Mouse (Mus musculus): ENCODE measurements around the gene Epha3. TPM values are rescaled to one million over a fixed set of nuclear protein-coding genes. Genes with fewer than 3 reads are reported as not detected.

Epha3 gene
- polyA plus RNA-seq, 1 experiment from 2014 or later: 20.9 TPM

DNA sequence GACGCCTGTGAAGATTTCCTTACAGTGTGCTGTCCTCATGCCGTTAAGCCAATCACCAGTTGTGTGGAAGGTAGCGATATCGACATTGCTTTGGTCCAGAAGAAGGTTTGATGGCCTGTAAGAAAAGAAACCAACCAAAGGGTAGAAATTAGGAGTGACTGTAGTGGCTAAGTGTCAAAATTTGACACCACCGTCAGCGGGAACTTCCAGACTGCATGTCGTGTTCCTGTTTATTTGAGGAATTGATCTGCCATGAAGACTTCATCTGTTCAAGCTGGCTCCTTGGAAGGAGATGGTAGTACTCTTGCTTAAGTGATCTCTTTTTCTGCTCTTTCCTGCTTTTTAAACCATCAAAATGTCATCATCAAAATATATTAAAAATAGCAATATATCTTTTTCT, 311.4 kb downstream of the Epha3 start:
- no peak for ATAC-seq (ENCODE audit: low FRiP score, low TSS enrichment)
- DNase-seq: no peak
- 90% methylated on average over 7 of the region's 7 CpGs for WGBS
- no peak overlapping the region for H3K27ac ChIP-seq (replicated peaks; ENCODE audit: low read depth, low read length)
- no peak overlapping the region for H3K9ac ChIP-seq (replicated peaks; ENCODE audit: low read length)
- H3K4me2 ChIP-seq (ENCODE audit: low read length): no peak overlapping the region
- no peaks in the 10 kb centered on the region for H3K9me3 ChIP-seq (ENCODE audit: control insufficient read depth, low read length)
- no peaks in the 10 kb centered on the region for H3K27me3 ChIP-seq (ENCODE audit: control insufficient read depth, insufficient read depth, low read length)
- H3K36me3 ChIP-seq (ENCODE audit: control insufficient read depth, insufficient read depth, low read length): no peaks in the 10 kb centered on the region
- no peaks in the 10 kb centered on the region for H3K4me1 ChIP-seq (ENCODE audit: control insufficient read depth, insufficient read depth, low read length)
- H3K4me3 ChIP-seq (replicated peaks; ENCODE audit: low read depth, low read length): no peak overlapping the region

DNA sequence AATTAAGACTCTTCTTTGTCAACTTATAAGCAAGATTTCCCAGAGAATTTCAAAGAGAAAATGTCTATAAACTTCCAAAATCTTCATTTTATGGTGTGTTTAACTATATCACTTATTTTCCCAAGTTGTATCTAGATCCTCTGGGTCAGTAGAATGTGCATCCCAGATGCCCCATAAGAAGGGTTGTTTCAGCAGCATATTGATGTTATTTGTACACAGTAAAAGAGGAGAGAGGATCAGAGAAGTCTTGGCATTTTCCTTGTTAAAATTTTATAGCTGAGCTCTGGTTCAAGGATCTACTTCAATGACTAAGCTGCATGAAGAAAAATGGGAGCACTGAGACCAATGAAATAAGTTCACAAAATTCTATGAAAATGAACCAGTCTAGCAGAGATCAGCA, 324.5 kb downstream of the Epha3 start:
- H3K27ac ChIP-seq (replicated peaks; ENCODE audit: low read depth, low read length): no peak overlapping the region
- no peaks in the 10 kb centered on the region for H3K9me3 ChIP-seq (ENCODE audit: control insufficient read depth, low read length)
- H3K4me3 ChIP-seq (replicated peaks; ENCODE audit: low read depth, low read length): no peak overlapping the region
- H3K4me1 ChIP-seq (ENCODE audit: control insufficient read depth, insufficient read depth, low read length): no peaks in the 10 kb centered on the region
- ATAC-seq (ENCODE audit: low FRiP score, low TSS enrichment) (no peak), DNase-seq (no peak)
- no peaks in the 10 kb centered on the region for H3K27me3 ChIP-seq (ENCODE audit: control insufficient read depth, insufficient read depth, low read length)
- H3K4me2 ChIP-seq (ENCODE audit: low read length): no peak overlapping the region
- H3K9ac ChIP-seq (replicated peaks; ENCODE audit: low read length): no peak overlapping the region
- no peaks in the 10 kb centered on the region for H3K36me3 ChIP-seq (ENCODE audit: control insufficient read depth, insufficient read depth, low read length)

DNA sequence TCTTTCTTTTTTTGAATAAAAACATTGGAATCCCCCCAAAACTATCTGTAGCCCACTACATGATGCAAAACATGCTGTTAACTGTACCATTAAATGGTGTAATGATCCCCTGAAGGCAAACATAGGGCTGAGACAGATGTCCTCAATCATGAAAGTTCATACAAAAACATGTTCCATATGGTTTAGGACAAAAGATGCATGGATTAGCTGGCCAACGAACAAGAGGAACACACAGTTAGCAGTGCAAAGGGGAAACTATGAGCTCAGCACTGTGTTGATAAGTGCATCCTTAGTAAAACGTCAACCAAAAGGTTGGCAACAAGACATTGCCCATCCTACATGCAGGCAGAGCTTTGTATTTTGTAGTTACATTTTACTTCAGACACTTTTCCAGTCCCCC, 335.2 kb downstream of the Epha3 start:
- no peaks in the 10 kb centered on the region for H3K36me3 ChIP-seq (ENCODE audit: control insufficient read depth, insufficient read depth, low read length)
- ATAC-seq (ENCODE audit: low FRiP score, low TSS enrichment): no peak
- no peak overlapping the region for H3K4me2 ChIP-seq (ENCODE audit: low read length)
- no peak overlapping the region for H3K4me3 ChIP-seq (replicated peaks; ENCODE audit: low read depth, low read length)
- no peaks in the 10 kb centered on the region for H3K9me3 ChIP-seq (ENCODE audit: control insufficient read depth, low read length)
- H3K27ac ChIP-seq (replicated peaks; ENCODE audit: low read depth, low read length): no peak overlapping the region
- H3K4me1 ChIP-seq (ENCODE audit: control insufficient read depth, insufficient read depth, low read length): no peaks in the 10 kb centered on the region
- no peaks in the 10 kb centered on the region for H3K27me3 ChIP-seq (ENCODE audit: control insufficient read depth, insufficient read depth, low read length)
- 64% methylated on average over 2 of the region's 2 CpGs for WGBS
- no peak overlapping the region for H3K9ac ChIP-seq (replicated peaks; ENCODE audit: low read length)
- DNase-seq: no peak

DNA sequence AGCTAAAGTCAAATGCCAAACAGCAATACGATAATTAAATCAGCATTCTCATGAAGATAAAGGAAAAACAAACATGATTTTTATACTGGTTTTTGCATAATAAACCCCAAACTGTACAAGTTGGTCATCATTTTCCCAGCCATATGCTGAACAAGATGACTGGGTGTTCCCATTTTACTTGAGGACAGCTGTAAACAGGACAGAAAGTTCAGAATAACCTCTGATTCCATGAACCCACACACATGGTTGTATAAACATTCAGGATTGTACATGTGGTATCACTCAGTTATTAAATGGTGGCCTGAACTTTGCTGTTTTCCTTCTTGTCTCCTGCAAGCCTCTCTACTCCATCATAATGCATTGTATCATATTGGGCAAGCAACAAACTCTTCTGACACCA, 346.3 kb downstream of the Epha3 start:
- no peaks in the 10 kb centered on the region for H3K9me3 ChIP-seq (ENCODE audit: control insufficient read depth, low read length)
- no peaks in the 10 kb centered on the region for H3K36me3 ChIP-seq (ENCODE audit: control insufficient read depth, insufficient read depth, low read length)
- H3K4me1 ChIP-seq (ENCODE audit: control insufficient read depth, insufficient read depth, low read length): no peaks in the 10 kb centered on the region
- H3K9ac ChIP-seq (replicated peaks; ENCODE audit: low read length): no peak overlapping the region
- H3K4me2 ChIP-seq (ENCODE audit: low read length): no peak overlapping the region
- H3K4me3 ChIP-seq (replicated peaks; ENCODE audit: low read depth, low read length): no peak overlapping the region
- ATAC-seq (ENCODE audit: low FRiP score, low TSS enrichment) (no peak), DNase-seq (no peak)
- 89% methylated on average over 1 of the region's 1 CpGs for WGBS
- no peaks in the 10 kb centered on the region for H3K27me3 ChIP-seq (ENCODE audit: control insufficient read depth, insufficient read depth, low read length)
- no peak overlapping the region for H3K27ac ChIP-seq (replicated peaks; ENCODE audit: low read depth, low read length)

DNA sequence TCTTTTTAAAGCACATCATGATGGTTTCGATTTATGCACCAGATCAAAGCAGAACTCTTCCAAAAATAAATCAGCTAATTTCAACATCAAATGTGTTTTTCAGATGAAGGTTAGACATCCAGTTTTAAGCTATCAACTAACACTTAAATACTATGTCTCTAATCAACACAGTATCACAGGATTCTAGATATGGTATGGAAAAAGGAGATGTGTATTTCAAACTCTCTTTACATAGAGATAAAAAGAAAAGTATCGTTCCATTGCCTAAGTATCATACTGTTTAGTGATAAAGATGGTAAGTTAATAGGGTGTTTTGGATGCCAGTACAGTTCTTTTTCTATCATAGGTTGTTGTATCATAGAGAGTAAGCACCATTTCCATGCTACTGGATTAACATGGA, 353.9 kb downstream of the Epha3 start:
- Histone ChIP-seq H3K27me3 (ENCODE audit: control insufficient read depth, insufficient read depth, low read length) (no peaks in the 10 kb centered on the region), H3K4me1 (ENCODE audit: control insufficient read depth, insufficient read depth, low read length) (no peaks in the 10 kb centered on the region; the same call in 1 of the 2 replicates), H3K36me3 (ENCODE audit: control insufficient read depth, insufficient read depth, low read length) (no peaks in the 10 kb centered on the region), H3K9me3 (ENCODE audit: control insufficient read depth, low read length) (no peaks in the 10 kb centered on the region), H3K4me2 (ENCODE audit: low read length) (no peak overlapping the region), H3K27ac (replicated peaks; ENCODE audit: low read depth, low read length) (no peak overlapping the region), H3K4me3 (replicated peaks; ENCODE audit: low read depth, low read length) (no peak overlapping the region), H3K9ac (replicated peaks; ENCODE audit: low read length) (no peak overlapping the region)
- no peak for ATAC-seq (ENCODE audit: low FRiP score, low TSS enrichment)
- DNase-seq: no peak
- 92% methylated on average over 2 of the region's 2 CpGs for WGBS

DNA sequence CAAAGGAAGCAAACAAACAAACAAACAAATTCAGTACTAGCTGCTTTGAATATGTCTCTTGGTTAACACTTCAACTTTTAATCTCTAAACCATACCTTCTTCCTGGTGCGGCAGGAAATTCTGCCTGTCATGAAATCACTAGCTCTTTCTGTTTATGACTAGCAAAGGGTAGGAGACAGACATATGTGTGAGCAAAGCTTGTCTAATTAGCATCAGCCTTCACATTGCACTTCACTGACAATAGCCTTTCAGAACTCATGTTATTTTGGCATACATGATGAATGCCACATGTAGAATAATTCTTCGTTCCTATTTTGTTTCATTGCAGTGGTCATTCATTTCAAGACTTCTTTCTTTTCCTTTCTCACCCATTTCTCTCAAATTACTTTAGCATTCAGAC, 357.5 kb downstream of the Epha3 start:
- no peak overlapping the region for H3K4me2 ChIP-seq (ENCODE audit: low read length)
- WGBS: 82% methylated on average over 2 of the region's 2 CpGs
- H3K4me1 ChIP-seq (ENCODE audit: control insufficient read depth, insufficient read depth, low read length): no peaks in the 10 kb centered on the region; the same call in 1 of the 2 replicates
- no peak overlapping the region for H3K4me3 ChIP-seq (replicated peaks; ENCODE audit: low read depth, low read length)
- no peak overlapping the region for H3K27ac ChIP-seq (replicated peaks; ENCODE audit: low read depth, low read length)
- no peaks in the 10 kb centered on the region for H3K9me3 ChIP-seq (ENCODE audit: control insufficient read depth, low read length)
- no peak for ATAC-seq (ENCODE audit: low FRiP score, low TSS enrichment)
- DNase-seq: no peak
- no peak overlapping the region for H3K9ac ChIP-seq (replicated peaks; ENCODE audit: low read length)
- H3K27me3 ChIP-seq (ENCODE audit: control insufficient read depth, insufficient read depth, low read length): no peaks in the 10 kb centered on the region
- H3K36me3 ChIP-seq (ENCODE audit: control insufficient read depth, insufficient read depth, low read length): no peaks in the 10 kb centered on the region

DNA sequence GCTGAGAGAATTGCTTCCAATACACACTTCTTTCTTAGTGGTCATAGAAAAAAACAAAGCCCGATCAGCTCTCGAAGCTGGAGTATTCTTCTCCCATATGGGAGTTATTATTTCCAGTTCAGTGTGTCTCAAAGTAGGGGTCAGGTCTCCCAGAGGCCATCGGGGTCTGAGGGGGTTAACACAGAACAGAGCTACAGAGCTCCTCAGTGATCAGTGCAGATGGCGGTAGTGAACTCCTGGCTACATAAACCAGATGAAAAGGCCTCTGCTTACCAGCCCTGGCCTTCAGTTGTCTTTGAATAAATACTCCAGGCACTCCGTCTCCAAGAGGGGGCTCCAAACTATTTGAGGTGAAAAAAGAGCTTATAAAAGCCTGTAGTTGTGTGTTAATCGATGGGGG, 362.5 kb downstream of the Epha3 start:
- ATAC-seq (ENCODE audit: low FRiP score, low TSS enrichment): no peak
- no peaks in the 10 kb centered on the region for H3K36me3 ChIP-seq (ENCODE audit: control insufficient read depth, insufficient read depth, low read length)
- no peak for DNase-seq
- H3K4me1 ChIP-seq (ENCODE audit: control insufficient read depth, insufficient read depth, low read length): no peaks in the 10 kb centered on the region; the same call in 1 of the 2 replicates
- no peaks in the 10 kb centered on the region for H3K27me3 ChIP-seq (ENCODE audit: control insufficient read depth, insufficient read depth, low read length)
- no peak overlapping the region for H3K4me3 ChIP-seq (replicated peaks; ENCODE audit: low read depth, low read length)
- no peak overlapping the region for H3K9ac ChIP-seq (replicated peaks; ENCODE audit: low read length)
- H3K9me3 ChIP-seq (ENCODE audit: control insufficient read depth, low read length): no peaks in the 10 kb centered on the region
- WGBS: 77% methylated on average over 6 of the region's 6 CpGs
- H3K4me2 ChIP-seq (ENCODE audit: low read length): no peak overlapping the region
- no peak overlapping the region for H3K27ac ChIP-seq (replicated peaks; ENCODE audit: low read depth, low read length)

DNA sequence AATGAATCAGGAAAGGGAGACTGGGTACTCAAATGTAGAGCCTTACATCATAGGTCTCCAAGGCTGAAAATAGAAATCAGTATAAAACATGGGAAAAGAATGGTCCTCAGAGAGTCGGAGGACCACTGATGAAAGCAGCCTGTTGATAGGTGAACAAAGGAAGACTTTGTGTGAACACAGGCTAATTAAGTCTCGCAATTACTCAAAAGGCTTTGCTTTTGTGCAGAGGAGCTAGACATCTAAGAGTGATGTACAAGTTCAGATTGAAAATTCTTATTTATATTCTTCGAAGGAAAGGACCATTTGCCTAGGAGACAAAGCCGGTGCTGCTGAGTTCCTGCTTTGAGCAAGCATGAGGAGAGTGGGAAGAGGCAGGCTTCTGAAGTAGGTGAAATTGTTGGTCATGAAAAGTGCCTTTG, 363.0 kb downstream of the Epha3 start:
- H3K9me3 ChIP-seq (ENCODE audit: control insufficient read depth, low read length): no peaks in the 10 kb centered on the region
- no peaks in the 10 kb centered on the region for H3K36me3 ChIP-seq (ENCODE audit: control insufficient read depth, insufficient read depth, low read length)
- H3K27ac ChIP-seq (replicated peaks; ENCODE audit: low read depth, low read length): no peak overlapping the region
- no peak for DNase-seq
- H3K4me1 ChIP-seq (ENCODE audit: control insufficient read depth, insufficient read depth, low read length): no peaks in the 10 kb centered on the region; the same call in 1 of the 2 replicates
- H3K4me3 ChIP-seq (replicated peaks; ENCODE audit: low read depth, low read length): no peak overlapping the region
- no peaks in the 10 kb centered on the region for H3K27me3 ChIP-seq (ENCODE audit: control insufficient read depth, insufficient read depth, low read length)
- H3K9ac ChIP-seq (replicated peaks; ENCODE audit: low read length): no peak overlapping the region
- no peak for ATAC-seq (ENCODE audit: low FRiP score, low TSS enrichment)
- no peak overlapping the region for H3K4me2 ChIP-seq (ENCODE audit: low read length)
- 73% methylated on average over 4 of the region's 4 CpGs for WGBS

Measured in midbrain, embryonic 14.5 days (tissue).